Mouse (Mus musculus) limb, embryonic 13.5 days (tissue): ENCODE results near the gene Nudt3. TPM values are rescaled to one million over a fixed set of nuclear protein-coding genes. Genes with fewer than 3 reads are reported as not detected.

Experiments
- ATAC-seq: fragments of 200-750 bp; cut with Nextera tagmentation; 2 replicates; pipeline ENCODE4 v1.8.0; 2017; ENCODE audit warnings: low read depth, moderate number of reproducible peaks, moderate TSS enrichment; ENCODE audit not compliant: low FRiP score
- H3K27ac ChIP-seq: fragments of 300-500 bp; sonication (generic); 2 replicates; pipeline ENCODE4 v1.5.1; 2015; ENCODE audit warnings: inconsistent platforms, mild to moderate bottlenecking, moderate library complexity
- H3K27me3 ChIP-seq: fragments of 300-500 bp; sonication (generic); 2 replicates; pipeline ENCODE4 v1.6.1; 2015; ENCODE audit warnings: mild to moderate bottlenecking, inconsistent platforms
- H3K36me3 ChIP-seq: fragments of 300-500 bp; sonication (generic); 2 replicates; pipeline ENCODE4 v1.6.1; 2015; ENCODE audit warnings: inconsistent platforms, mild to moderate bottlenecking, moderate library complexity
- H3K4me1 ChIP-seq: fragments of 300-500 bp; sonication (generic); 2 replicates; pipeline ENCODE4 v1.6.1; 2015; ENCODE audit warnings: inconsistent platforms
- H3K4me2 ChIP-seq: fragments of 300-500 bp; sonication (generic); replicated peaks from 2 replicates; pipeline ENCODE4 v1.6.1; 2015; ENCODE audit warnings: inconsistent platforms, mild to moderate bottlenecking, moderate library complexity
- H3K4me3 ChIP-seq: fragments of 300-500 bp; sonication (generic); 2 replicates; pipeline ENCODE4 v1.5.1; 2015; ENCODE audit warnings: moderate library complexity, mild to moderate bottlenecking, inconsistent platforms
- H3K9ac ChIP-seq: fragments of 300-500 bp; sonication (generic); 2 replicates; pipeline ENCODE4 v1.6.1; 2015; ENCODE audit warnings: mild to moderate bottlenecking, inconsistent platforms
- H3K9me3 ChIP-seq: fragments of 300-500 bp; sonication (generic); 2 replicates; pipeline ENCODE4 v1.6.1; 2016; ENCODE audit warnings: inconsistent platforms
- WGBS: fragments of 180-500 bp; shearing (Covaris S2); methylation state at CpG from one replicate; pipeline ENCODE4 v1.1.7; 2015; 5-methylcytosine and 5-hydroxymethylcytosine counted together
- polyA plus RNA-seq: library from polyadenylated mRNA; unstranded; fragments of >200 nt; fragmentation: Nextera tagmentation; extraction: Ambion mirVana; gene quantifications from 2 replicates; pipeline ENCODE4 v1.2.1, GENCODE M21; 2015

Gene Nudt3
- polyA plus RNA-seq, 1 experiment from 2014 or later = 99.5 TPM

- WGBS = 52% methylated on average over 12 of the region's 12 CpGs
- Histone ChIP-seq H3K9me3 (no peaks in the 10 kb centered on the region), H3K27me3 (no peaks in the 10 kb centered on the region), H3K4me3 (no peak overlapping the region), H3K9ac (no peak overlapping the region), H3K27ac (no peak overlapping the region), H3K36me3 (no peaks in the 10 kb centered on the region), H3K4me2 (no peak overlapping the region), H3K4me1 (peaks cover 14% of the 10 kb centered on the region)
- no peak for ATAC-seq
Measured at GRCm38 (mm10) chr17:27545991-27546390, 77.3 kb downstream of the Nudt3 start.

GRCm38 (mm10) chr17:27544551-27544950, 78.7 kb downstream of the Nudt3 start:
- H3K9ac ChIP-seq = no peak overlapping the region
- no peaks in the 10 kb centered on the region for H3K36me3 ChIP-seq
- no peak overlapping the region for H3K4me2 ChIP-seq
- no peak overlapping the region for H3K27ac ChIP-seq
- WGBS = 85% methylated on average over 11 of the region's 11 CpGs
- H3K27me3 ChIP-seq = no peaks in the 10 kb centered on the region
- H3K4me1 ChIP-seq = peaks cover 14% of the 10 kb centered on the region
- no peak overlapping the region for H3K4me3 ChIP-seq
- H3K9me3 ChIP-seq = no peaks in the 10 kb centered on the region
- no peak for ATAC-seq

GRCm38 (mm10) chr17:27541984-27542383, 81.3 kb downstream of the Nudt3 start:
- Histone ChIP-seq H3K4me1 (peaks cover 6% of the 10 kb centered on the region; the same call in 1 of the 2 replicates), H3K9me3 (no peaks in the 10 kb centered on the region), H3K36me3 (no peaks in the 10 kb centered on the region), H3K27me3 (no peaks in the 10 kb centered on the region), H3K9ac (no peak overlapping the region), H3K27ac (no peak overlapping the region), H3K4me3 (no peak overlapping the region), H3K4me2 (no peak overlapping the region)
- ATAC-seq = no peak
- WGBS = 77% methylated on average over 3 of the region's 3 CpGs

- H3K4me2 ChIP-seq = no peak overlapping the region
- H3K9ac ChIP-seq = no peak overlapping the region
- ATAC-seq = no peak
- no peaks in the 10 kb centered on the region for H3K36me3 ChIP-seq
- H3K27ac ChIP-seq = no peak overlapping the region
- peaks cover 4% of the 10 kb centered on the region; the same call in 1 of the 2 replicates for H3K4me1 ChIP-seq
- 63% methylated on average over 2 of the region's 2 CpGs for WGBS
- H3K9me3 ChIP-seq = no peaks in the 10 kb centered on the region
- no peaks in the 10 kb centered on the region for H3K27me3 ChIP-seq
- no peak overlapping the region for H3K4me3 ChIP-seq
Measured at GRCm38 (mm10) chr17:27541261-27541660, 82.0 kb downstream of the Nudt3 start.

- Histone ChIP-seq H3K4me3 (no peak overlapping the region), H3K4me1 (peaks cover 3% of the 10 kb centered on the region), H3K4me2 (peak overlapping the region; percentile 32), H3K9me3 (no peaks in the 10 kb centered on the region), H3K27me3 (no peaks in the 10 kb centered on the region), H3K9ac (no peak overlapping the region), H3K36me3 (no peaks in the 10 kb centered on the region), H3K27ac (no peak overlapping the region)
- WGBS = 4% methylated on average over 10 of the region's 10 CpGs
- peak; percentile 73; the same call in 1 of the 2 replicates for ATAC-seq
Measured at GRCm38 (mm10) chr17:27534718-27535117, 88.6 kb downstream of the Nudt3 start.

GRCm38 (mm10) chr17:27533354-27533753, 89.9 kb downstream of the Nudt3 start:
- Histone ChIP-seq H3K9me3 (no peaks in the 10 kb centered on the region), H3K36me3 (no peaks in the 10 kb centered on the region), H3K9ac (no peak overlapping the region), H3K4me3 (no peak overlapping the region), H3K27me3 (no peaks in the 10 kb centered on the region), H3K4me2 (no peak overlapping the region), H3K27ac (no peak overlapping the region), H3K4me1 (peaks cover 3% of the 10 kb centered on the region)
- WGBS = 83% methylated on average over 3 of the region's 3 CpGs
- ATAC-seq = no peak

GRCm38 (mm10) chr17:27532095-27532494, 91.2 kb downstream of the Nudt3 start:
- Histone ChIP-seq H3K4me2 (no peak overlapping the region), H3K4me1 (peaks cover 3% of the 10 kb centered on the region), H3K4me3 (no peak overlapping the region), H3K27me3 (no peaks in the 10 kb centered on the region), H3K9me3 (no peaks in the 10 kb centered on the region), H3K27ac (no peak overlapping the region), H3K36me3 (no peaks in the 10 kb centered on the region), H3K9ac (no peak overlapping the region)
- no peak for ATAC-seq
- 91% methylated on average over 8 of the region's 8 CpGs for WGBS

Other genes starting within 250 kb of the Nudt3 start
- gene Grm4, start 102.1 kb downstream of the Nudt3 start, polyA plus RNA-seq = 0.31 and 0.34 TPM in 2 replicates
- 234 and 241 TPM in 2 replicates for gene Hmga1, start 67.0 kb downstream of the Nudt3 start, polyA plus RNA-seq
- gene AI413582, start 57.7 kb downstream of the Nudt3 start, polyA plus RNA-seq = 20.2 and 21.0 TPM in 2 replicates
- gene RPS10-NUDT3, start 11.7 kb upstream of the Nudt3 start, polyA plus RNA-seq = not detected in 2 replicates
- gene Rps10, start 13.2 kb upstream of the Nudt3 start, polyA plus RNA-seq = 906 and 924 TPM in 2 replicates
- gene Pacsin1, start 32.0 kb upstream of the Nudt3 start, polyA plus RNA-seq = 5.0 and 6.2 TPM in 2 replicates
- 0.17 and 0.34 TPM in 2 replicates for gene Spdef, start 105.5 kb upstream of the Nudt3 start, polyA plus RNA-seq
- 18.1 and 18.2 TPM in 2 replicates for gene D17Wsu92e, start 197.2 kb upstream of the Nudt3 start, polyA plus RNA-seq
- gene Snrpc, start 214.7 kb upstream of the Nudt3 start, polyA plus RNA-seq = 355 and 358 TPM in 2 replicates
- 6.7 and 7.5 TPM in 2 replicates for gene Uhrf1bp1, start 232.9 kb upstream of the Nudt3 start, polyA plus RNA-seq